Mouse (Mus musculus) right cerebral cortex, postnatal 36 days (tissue): ENCODE results near the gene Il12a.
A peak's percentile ranks its signal among the peaks of the same experiment; 100 is the strongest.

ENCODE experiments used
- DNase-seq, 2 experiments: peaks; one replicate each; pipeline ENCODE4 v3.0.0; 2022; ENCODE audit warnings: low spot score in 2 of 2, mixed read lengths in 1 of 2

The Il12a gene

GRCm38 (mm10) chr3:68690344-68690743 lies at the start of gene Il12a:
TSS of gene Il12a (plus strand) at chr3:68690644.
- DNase-seq: no peak

- DNase-seq: no peak
These were observed 47.5 kb upstream of the Il12a start for GRCm38 (mm10) chr3:68642935-68643334.

- no peak for DNase-seq
These were observed 43.9 kb upstream of the Il12a start for GRCm38 (mm10) chr3:68646387-68647130.

- no peak for DNase-seq
These were observed 43.2 kb upstream of the Il12a start for GRCm38 (mm10) chr3:68647282-68647681.

GRCm38 (mm10) chr3:68650251-68650650 lies 40.2 kb upstream of the Il12a start:
- no peak for DNase-seq

- no peak for DNase-seq
These were observed 33.7 kb upstream of the Il12a start for GRCm38 (mm10) chr3:68656607-68657352.

- no peak for DNase-seq
These were observed 32.7 kb upstream of the Il12a start for GRCm38 (mm10) chr3:68657589-68658245.

- no peak for DNase-seq
These were observed 30.4 kb upstream of the Il12a start for GRCm38 (mm10) chr3:68659996-68660395.

- DNase-seq: no peak
These were observed 29.9 kb upstream of the Il12a start for GRCm38 (mm10) chr3:68660538-68660937.

GRCm38 (mm10) chr3:68662386-68662785 lies 28.1 kb upstream of the Il12a start:
- DNase-seq: no peak

GRCm38 (mm10) chr3:68664337-68664736 lies 26.1 kb upstream of the Il12a start:
- DNase-seq: no peak

GRCm38 (mm10) chr3:68666377-68666776 lies 24.1 kb upstream of the Il12a start:
- no peak for DNase-seq

GRCm38 (mm10) chr3:68667852-68668251 lies 22.6 kb upstream of the Il12a start:
- no peak for DNase-seq

GRCm38 (mm10) chr3:68669418-68669974 lies 20.9 kb upstream of the Il12a start:
- no peak for DNase-seq

GRCm38 (mm10) chr3:68674721-68675120 lies 15.7 kb upstream of the Il12a start:
- DNase-seq: no peak

- DNase-seq: peak in 1 of 2 experiments; percentile 69
These were observed 15.1 kb upstream of the Il12a start for GRCm38 (mm10) chr3:68675216-68675835.

- no peak for DNase-seq
These were observed 14.3 kb upstream of the Il12a start for GRCm38 (mm10) chr3:68675980-68676678.

- peak; percentile 77 to 90 for DNase-seq
These were observed 13.6 kb upstream of the Il12a start for GRCm38 (mm10) chr3:68676831-68677303.

GRCm38 (mm10) chr3:68678805-68679585 lies 11.4 kb upstream of the Il12a start:
- DNase-seq: no peak

GRCm38 (mm10) chr3:68683579-68683978 lies 6.9 kb upstream of the Il12a start:
- no peak for DNase-seq
